29 mouse cellular contexts compared by ENCODE assay signal in the genomic region with DNA sequence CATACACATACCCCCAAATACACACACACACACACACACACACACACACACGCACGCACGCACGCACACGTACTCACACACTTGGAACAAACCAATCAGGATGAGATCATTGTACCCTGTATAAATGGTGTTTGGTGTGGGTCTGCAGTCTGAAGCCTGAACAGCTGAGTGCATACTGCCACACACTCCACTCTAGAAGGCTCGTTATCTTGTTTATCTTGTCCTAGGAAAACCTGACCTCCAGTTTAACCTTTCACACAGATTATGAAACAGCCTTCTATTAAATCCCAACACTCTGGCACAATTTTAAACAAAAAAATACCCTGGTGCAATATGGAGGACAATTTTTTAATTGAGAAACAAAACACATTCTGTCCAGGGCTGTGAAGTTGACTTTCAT.
DNase-seq lines count a peak whose midpoint lies in the region; ATAC-seq and TF ChIP-seq lines count a peak whose summit lies in the region.
"Had no signal": no experiment of that assay in that cellular context is flagged by ENCODE, and none has a peak within 500 bp of the region (broad histone marks: within the 10 kb centered on the region; RNA-seq: fewer than 3 reads in every experiment).

No protein-coding gene starts in this region.

- H3K9ac ChIP-seq in intestine, embryonic 16.5 days (ENCODE audit: low read depth, low read length): no peak overlapping the region
- H3K9ac ChIP-seq in intestine, postnatal 0 days (ENCODE audit: low read depth, low read length): no peak overlapping the region
- no peak overlapping the region for H3K9ac ChIP-seq in liver, embryonic 13.5 days
- no peak overlapping the region for H3K9ac ChIP-seq in liver, embryonic 11.5 days (ENCODE audit: low read depth, low read length)
- H3K9ac ChIP-seq: heart, embryonic 12.5 days; intestine, embryonic 15.5 days; limb, embryonic 13.5 days had no signal

- 66% methylated on average over 6 of the region's 6 CpGs for WGBS in intestine, embryonic 16.5 days
- WGBS in intestine, postnatal 0 days: 66% methylated on average over 6 of the region's 6 CpGs
- WGBS in liver, embryonic 13.5 days (ENCODE audit: insufficient replicate concordance): 68% methylated on average over 6 of the region's 6 CpGs
- WGBS in liver, embryonic 11.5 days: 80% methylated on average over 6 of the region's 6 CpGs

- H3K27ac ChIP-seq in intestine, embryonic 16.5 days (ENCODE audit: low read length): no peak overlapping the region
- H3K27ac ChIP-seq in intestine, postnatal 0 days (ENCODE audit: low read depth, low read length): no peak overlapping the region
- H3K27ac ChIP-seq in liver, embryonic 13.5 days: no peak overlapping the region
- no peak overlapping the region for H3K27ac ChIP-seq in liver, embryonic 11.5 days (ENCODE audit: low read depth, low read length)
- H3K27ac ChIP-seq: hindbrain, embryonic 10.5 days; intestine, embryonic 15.5 days; layer of hippocampus, adult 2 months; limb, embryonic 13.5 days had no signal

- no peaks in the 10 kb centered on the region for H3K27me3 ChIP-seq in intestine, embryonic 16.5 days (replicated peaks; ENCODE audit: control insufficient read depth, insufficient read depth, low read length)
- no peaks in the 10 kb centered on the region for H3K27me3 ChIP-seq in intestine, postnatal 0 days (replicated peaks; ENCODE audit: control insufficient read depth, insufficient read depth, low read length)
- no peaks in the 10 kb centered on the region for H3K27me3 ChIP-seq in liver, embryonic 13.5 days
- no peaks in the 10 kb centered on the region for H3K27me3 ChIP-seq in liver, embryonic 11.5 days (replicated peaks; ENCODE audit: control insufficient read depth, insufficient read depth, low read length)
- H3K27me3 ChIP-seq: CH12.LX; heart, embryonic 12.5 days; intestine, embryonic 15.5 days; limb, embryonic 13.5 days had no signal

- ATAC-seq in intestine, embryonic 16.5 days: peak; percentile 21; the same call in 1 of the 2 replicates
- ATAC-seq in intestine, postnatal 0 days: no peak
- 0 out of 2 replicates have a peak, but pooled peaks have one; percentile 34 for ATAC-seq in liver, embryonic 13.5 days (ENCODE audit: low read depth)
- no peak for ATAC-seq in liver, embryonic 11.5 days (replicated peaks; ENCODE audit: low FRiP score)
- ATAC-seq: forebrain, embryonic 14.5 days; hindbrain, embryonic 16.5 days; intestine, embryonic 15.5 days had no signal

- DNase-seq in liver, embryonic 13.5 days: no peak
- DNase-seq in liver, embryonic 11.5 days (ENCODE audit: low spot score): no peak
- peak; percentile 2 for DNase-seq in lung, postnatal 10 days
- DNase-seq in lung, postnatal 4 days: no peak
- peak; percentile 13 for DNase-seq in lung, postnatal 36 days
- DNase-seq in layer of hippocampus, adult 8-10 months (ENCODE audit: low spot score in 2 of 2): no peak
- DNase-seq: adrenal gland, adult 2 months; B cell, adult 2 months; cerebellum, adult 11-12 months; cerebellum, postnatal 10 days; gastrocnemius, postnatal 14 days; heart, adult 18-20 months; heart, postnatal 10 days; kidney, postnatal 25 days; layer of hippocampus, postnatal 36 days; right cerebral cortex, postnatal 25 days; spleen, adult 18-20 months had no signal

- H3K9me3 ChIP-seq in intestine, embryonic 16.5 days (ENCODE audit: control insufficient read depth, low read length): no peaks in the 10 kb centered on the region
- no peaks in the 10 kb centered on the region for H3K9me3 ChIP-seq in intestine, postnatal 0 days (ENCODE audit: control insufficient read depth)
- no peaks in the 10 kb centered on the region for H3K9me3 ChIP-seq in liver, embryonic 13.5 days (replicated peaks)
- no peaks in the 10 kb centered on the region for H3K9me3 ChIP-seq in liver, embryonic 11.5 days (ENCODE audit: control insufficient read depth, low read length)
- H3K9me3 ChIP-seq: G1E; heart, embryonic 12.5 days; hindbrain, embryonic 10.5 days; intestine, embryonic 15.5 days; limb, embryonic 13.5 days had no signal

- no peaks in the 10 kb centered on the region for H3K4me1 ChIP-seq in intestine, embryonic 16.5 days (ENCODE audit: control insufficient read depth, insufficient read depth, low read length)
- no peaks in the 10 kb centered on the region for H3K4me1 ChIP-seq in intestine, postnatal 0 days (replicated peaks; ENCODE audit: control insufficient read depth, insufficient read depth, low read length)
- no peaks in the 10 kb centered on the region for H3K4me1 ChIP-seq in liver, embryonic 13.5 days (replicated peaks)
- no peaks in the 10 kb centered on the region; the same call in 1 of the 2 replicates for H3K4me1 ChIP-seq in liver, embryonic 11.5 days (replicated peaks; ENCODE audit: control insufficient read depth, insufficient read depth, low read length)
- H3K4me1 ChIP-seq: hindbrain, embryonic 10.5 days; limb, embryonic 13.5 days had no signal

- TF ChIP-seq CTCF in intestine, postnatal 0 days (IDR thresholded peaks at IDR 0.05; ENCODE audit: low read depth): no peak

- no peaks in the 10 kb centered on the region for H3K36me3 ChIP-seq in intestine, embryonic 16.5 days (ENCODE audit: control insufficient read depth, insufficient read depth, low read length)
- H3K36me3 ChIP-seq in intestine, postnatal 0 days (ENCODE audit: control insufficient read depth, insufficient read depth): no peaks in the 10 kb centered on the region
- H3K36me3 ChIP-seq in liver, embryonic 13.5 days: no peaks in the 10 kb centered on the region
- H3K36me3 ChIP-seq in liver, embryonic 11.5 days (ENCODE audit: control insufficient read depth, insufficient read depth, low read length): no peaks in the 10 kb centered on the region
- H3K36me3 ChIP-seq: G1E; heart, embryonic 12.5 days; hindbrain, embryonic 10.5 days; intestine, embryonic 15.5 days; limb, embryonic 13.5 days had no signal

- H3K4me3 ChIP-seq in intestine, embryonic 16.5 days (ENCODE audit: low read length): no peak overlapping the region
- H3K4me3 ChIP-seq in intestine, postnatal 0 days (ENCODE audit: low read depth, low read length): no peak overlapping the region
- H3K4me3 ChIP-seq in liver, embryonic 13.5 days (replicated peaks): no peak overlapping the region
- no peak overlapping the region for H3K4me3 ChIP-seq in liver, embryonic 11.5 days (ENCODE audit: low read depth, low read length)
- H3K4me3 ChIP-seq: heart, embryonic 12.5 days; hindbrain, embryonic 10.5 days; intestine, embryonic 15.5 days; layer of hippocampus, adult 2 months; limb, embryonic 13.5 days had no signal

- H3K4me2 ChIP-seq in intestine, embryonic 16.5 days (ENCODE audit: low read depth, low read length): no peak overlapping the region
- H3K4me2 ChIP-seq in intestine, postnatal 0 days (replicated peaks; ENCODE audit: low read depth): no peak overlapping the region
- H3K4me2 ChIP-seq in liver, embryonic 13.5 days: no peak overlapping the region
- no peak overlapping the region for H3K4me2 ChIP-seq in liver, embryonic 11.5 days
- H3K4me2 ChIP-seq: heart, embryonic 12.5 days; intestine, embryonic 15.5 days; limb, embryonic 13.5 days; midbrain, embryonic 11.5 days had no signal

Comparison
In these comparisons a context has a peak if more than half of its experiments do, and no peak if none do; other contexts are left out.
1. ATAC-seq: peak in intestine, embryonic 16.5 days (single experiment) and liver, embryonic 13.5 days (single experiment); none in intestine, postnatal 0 days (single experiment) and liver, embryonic 11.5 days (single experiment).
2. DNase-seq: peak in lung, postnatal 10 days (single experiment) and lung, postnatal 36 days (single experiment); none in liver, embryonic 13.5 days (single experiment), liver, embryonic 11.5 days (single experiment), lung, postnatal 4 days (0 of 2) and layer of hippocampus, adult 8-10 months (0 of 2).